Mouse (Mus musculus): ENCODE results near the gene Apoc1.
A peak's percentile ranks its signal among the peaks of the same experiment; 100 is the strongest.

Apoc1 gene

DNA sequence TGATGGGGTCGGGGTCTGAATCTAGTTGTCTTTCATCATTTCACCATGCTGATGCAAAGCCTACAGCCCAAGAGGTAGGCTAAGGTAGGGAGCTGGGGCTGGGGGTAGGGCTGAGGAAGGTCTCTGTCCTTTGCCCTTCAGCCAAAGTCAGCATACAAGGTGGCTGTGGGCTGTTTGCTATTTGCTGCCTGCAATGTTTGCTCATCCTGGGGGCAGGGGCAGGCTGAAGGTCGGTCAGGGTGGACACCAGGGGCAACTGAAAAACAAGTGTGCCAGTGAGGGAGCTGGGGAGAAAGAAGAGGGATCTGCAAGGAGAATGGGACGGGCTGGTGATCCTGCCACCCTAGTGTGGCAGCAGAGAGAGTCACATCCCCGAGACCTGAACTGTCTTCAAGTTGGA is 7.1 kb downstream of the Apoc1 start:
- DNase-seq (ENCODE audit: low read depth, low spot score): no peak

DNA sequence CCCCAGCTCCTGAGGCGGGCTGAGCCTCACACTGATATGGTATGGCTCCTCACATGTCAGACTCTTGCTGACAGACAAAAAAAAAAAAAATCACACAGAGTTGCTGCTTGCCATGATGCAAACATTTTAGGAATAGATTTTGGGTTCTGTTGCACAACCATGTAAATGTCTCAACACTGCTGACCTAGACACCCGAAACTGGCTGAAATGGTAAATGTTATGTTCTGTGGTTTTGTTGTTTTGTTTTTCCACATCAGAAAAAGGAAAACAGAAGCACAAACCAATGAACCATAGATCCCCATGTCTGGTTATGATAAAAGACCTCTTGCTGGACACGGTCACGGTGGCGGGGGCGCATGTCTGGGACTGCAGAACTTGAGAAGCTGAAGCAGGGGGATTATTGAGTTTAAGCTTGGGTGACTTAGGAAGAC is 8.7 kb downstream of the Apoc1 start:
- DNase-seq (ENCODE audit: low read depth, low spot score): no peak

DNA sequence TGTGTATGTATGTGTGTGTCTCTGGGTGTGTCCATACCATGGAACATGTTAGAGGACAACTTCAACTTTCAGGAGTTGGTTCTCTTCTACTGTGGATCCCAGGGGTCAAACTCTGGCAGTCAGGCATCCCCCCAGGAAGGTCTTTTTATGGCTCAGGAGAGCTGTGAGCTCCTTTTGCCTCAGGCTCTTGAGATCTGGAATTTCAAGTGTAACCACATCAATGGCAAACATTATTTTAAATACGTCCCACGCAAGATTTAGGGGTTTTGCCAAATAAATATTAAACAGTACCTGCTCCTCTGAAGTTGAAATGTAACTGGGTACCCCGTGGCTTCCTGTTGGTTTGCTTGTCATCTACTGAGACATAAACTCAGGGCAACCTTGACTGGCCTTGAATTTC is 9.5 kb downstream of the Apoc1 start:
- DNase-seq (ENCODE audit: low read depth, low spot score): no peak

DNA sequence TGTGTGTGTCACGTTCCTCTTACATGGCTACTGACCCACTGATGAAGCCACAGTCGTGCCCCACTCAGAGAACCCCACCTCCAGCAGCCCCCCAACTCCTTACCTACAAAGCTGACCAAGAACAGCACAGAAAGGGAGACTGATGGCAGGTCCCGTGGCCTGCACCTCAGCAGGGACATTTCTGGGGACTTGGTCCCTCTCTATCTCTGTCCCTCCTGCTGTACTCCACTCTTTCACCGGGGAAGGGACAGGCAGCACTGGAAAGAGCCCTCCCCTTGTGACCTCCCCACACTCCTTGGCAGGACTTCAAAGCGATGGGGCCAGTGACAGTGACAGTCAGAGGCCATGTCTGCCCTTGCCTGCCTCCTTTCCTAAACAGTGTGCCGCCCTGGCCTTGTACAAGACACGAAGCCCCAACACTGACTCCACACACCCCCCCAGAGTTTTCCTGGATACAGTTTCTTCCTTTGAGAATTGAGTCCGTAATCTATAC is 11.2 kb downstream of the Apoc1 start, which contains the start of the genes Gm44805 and Apoc4:
Gm44805 (minus strand) TSS at position 222 of the 493 bp plus-strand sequence.
Apoc4 (minus strand) TSS at position 278 of the 493 bp plus-strand sequence.
- no peak for DNase-seq (ENCODE audit: low read depth, low spot score)

DNA sequence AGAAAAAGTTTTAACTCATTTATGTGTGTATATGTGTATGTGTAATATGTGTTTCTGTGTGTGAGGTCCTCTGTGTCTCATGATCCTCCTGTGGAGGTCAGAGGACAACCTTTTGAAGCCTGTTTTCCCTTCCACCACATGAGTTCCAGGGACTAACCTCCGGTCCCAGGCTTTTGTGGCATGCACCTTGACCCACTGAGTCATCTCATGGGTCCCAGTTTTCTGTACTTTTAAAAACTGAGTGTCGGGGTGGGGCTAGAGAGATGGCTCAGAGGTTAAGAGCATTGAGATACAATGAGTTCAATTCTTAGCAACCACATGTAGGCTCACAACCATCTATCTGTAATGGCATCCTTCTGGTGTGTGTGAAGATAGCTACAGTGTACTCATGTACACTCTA is 11.8 kb downstream of the Apoc1 start:
- DNase-seq (ENCODE audit: low read depth, low spot score): no peak

DNA sequence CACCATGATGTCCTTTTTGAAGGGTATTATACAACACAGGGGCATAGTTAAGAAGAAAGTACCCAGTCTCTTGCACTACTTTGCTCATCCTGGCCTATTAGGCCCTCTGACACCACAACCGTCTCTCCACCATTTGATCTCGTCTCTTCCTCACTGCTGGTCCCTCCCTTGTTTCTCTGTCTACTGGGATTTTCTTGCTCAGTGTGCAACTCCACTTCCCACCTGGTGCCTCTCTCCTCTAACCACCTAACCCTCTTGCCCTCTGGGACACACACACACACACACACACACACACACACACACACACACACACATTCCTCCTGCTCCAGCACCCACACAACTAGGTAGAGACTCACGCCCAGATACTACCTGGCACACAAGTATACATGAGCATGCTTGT is 13.6 kb downstream of the Apoc1 start:
- DNase-seq (ENCODE audit: low read depth, low spot score): no peak

DNA sequence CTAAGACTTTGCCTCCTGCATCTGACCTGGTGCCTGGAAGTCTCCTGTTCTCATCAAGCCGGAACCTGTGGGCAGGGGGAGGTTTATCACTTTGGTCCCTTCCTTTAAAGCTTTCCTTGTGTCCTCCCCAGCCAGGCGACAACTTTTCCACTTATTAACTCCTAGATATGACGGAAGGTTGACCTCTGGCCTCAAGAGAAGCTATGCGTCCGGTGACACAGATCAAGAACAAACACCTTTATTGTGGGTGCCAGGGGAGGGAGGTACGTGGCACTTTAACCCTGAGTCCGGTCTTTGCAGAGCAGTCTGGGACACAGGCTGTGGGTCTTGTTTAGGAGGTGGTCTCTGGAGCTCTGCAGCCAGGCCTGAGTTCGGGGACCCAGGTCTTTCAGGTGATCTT is 14.6 kb downstream of the Apoc1 start, which contains the start of gene Apoc2:
Apoc2 (minus strand) TSS at position 70 of the 400 bp plus-strand sequence.
- DNase-seq (ENCODE audit: low read depth, low spot score): no peak

DNA sequence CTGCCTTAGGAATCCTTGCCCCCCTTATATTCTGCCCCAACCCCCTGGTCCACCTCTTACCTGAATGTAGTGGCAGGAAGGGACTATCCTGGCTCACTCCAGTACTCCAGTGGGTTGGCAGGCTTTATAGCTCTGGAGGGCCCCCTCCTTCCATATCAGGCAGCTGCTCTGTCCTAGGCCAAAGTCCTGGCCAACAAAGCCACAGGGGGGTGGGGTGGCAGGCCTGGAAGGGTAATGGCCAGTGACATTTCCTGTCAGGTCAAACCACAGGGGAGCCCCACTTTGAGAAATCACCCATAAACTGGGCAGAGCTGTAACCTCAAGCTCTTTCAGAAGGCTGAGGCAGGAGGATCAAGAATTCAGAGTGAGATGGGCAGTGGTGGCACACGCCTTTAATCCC is 15.8 kb downstream of the Apoc1 start:
- no peak for DNase-seq (ENCODE audit: low read depth, low spot score)

DNA sequence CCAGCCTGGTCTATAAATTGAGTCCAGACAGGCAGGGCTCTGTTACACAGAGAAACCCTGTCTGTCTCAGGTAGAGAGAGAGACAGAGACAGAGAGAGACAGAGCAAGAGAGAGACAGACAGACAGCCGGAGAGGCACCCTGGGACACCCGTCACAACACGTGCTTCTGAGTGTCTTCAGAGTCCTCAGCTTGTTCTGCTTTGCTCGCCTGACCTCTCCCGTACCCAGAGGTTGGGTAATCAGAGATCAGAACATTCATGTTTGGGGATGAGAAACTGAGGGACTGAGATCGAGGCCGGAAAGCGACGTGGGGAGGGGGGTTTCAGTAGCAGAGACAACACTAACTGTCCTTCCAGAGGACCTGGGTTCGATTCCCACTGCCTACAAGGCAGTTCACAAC is 16.6 kb downstream of the Apoc1 start:
- DNase-seq (ENCODE audit: low read depth, low spot score): no peak

DNA sequence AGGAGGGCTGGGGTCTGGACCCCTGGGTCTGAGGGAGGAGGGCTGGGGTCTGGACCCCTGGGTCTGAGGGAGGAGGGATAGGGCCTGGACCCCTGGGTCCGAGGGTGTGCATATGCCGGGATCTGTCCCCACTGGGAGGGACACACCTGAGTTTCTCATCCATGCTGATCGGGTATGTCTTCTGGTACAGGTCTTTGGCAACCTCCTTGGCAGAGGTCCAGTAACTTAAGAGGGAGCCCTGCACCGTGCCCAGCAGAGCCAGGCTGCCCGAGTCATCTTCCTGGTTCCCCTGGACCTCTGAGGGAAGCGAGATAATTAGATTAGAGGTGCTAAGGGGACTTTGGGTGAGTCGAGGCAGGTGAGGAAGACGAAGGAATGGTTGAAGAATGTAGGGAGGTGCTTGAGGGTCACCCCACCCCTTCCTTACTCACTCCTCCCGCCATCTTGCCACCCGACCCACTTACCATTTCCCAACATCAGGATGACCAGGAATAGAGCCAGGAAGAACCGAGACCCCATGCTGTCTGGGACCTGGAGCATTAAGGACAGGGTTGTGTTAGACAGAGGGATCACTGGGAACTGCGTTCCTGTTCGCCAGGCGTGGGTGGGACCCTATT is 19.3 kb downstream of the Apoc1 start:
- no peak for DNase-seq (ENCODE audit: low read depth, low spot score)

DNA sequence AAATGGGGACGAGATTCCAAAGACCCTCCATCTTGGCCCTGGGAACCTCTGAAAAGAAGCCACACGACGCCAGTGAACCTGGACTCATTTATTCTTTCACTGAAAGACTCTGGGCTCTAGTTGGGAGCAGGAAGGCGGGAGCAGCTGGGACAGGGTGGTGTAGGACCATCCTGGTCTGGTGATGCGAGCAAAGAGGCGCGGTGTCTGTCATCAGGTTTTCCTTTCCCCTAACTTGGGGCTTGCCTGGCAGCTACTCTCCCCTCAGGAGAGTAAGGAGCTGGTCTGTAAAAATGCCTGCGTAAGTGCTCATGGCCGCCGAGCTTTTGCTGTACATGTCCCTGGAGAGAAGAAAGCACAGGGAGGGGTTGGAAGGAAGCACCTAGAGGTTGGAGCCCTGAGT is 20.9 kb downstream of the Apoc1 start:
- no peak for DNase-seq (ENCODE audit: low read depth, low spot score)

DNA sequence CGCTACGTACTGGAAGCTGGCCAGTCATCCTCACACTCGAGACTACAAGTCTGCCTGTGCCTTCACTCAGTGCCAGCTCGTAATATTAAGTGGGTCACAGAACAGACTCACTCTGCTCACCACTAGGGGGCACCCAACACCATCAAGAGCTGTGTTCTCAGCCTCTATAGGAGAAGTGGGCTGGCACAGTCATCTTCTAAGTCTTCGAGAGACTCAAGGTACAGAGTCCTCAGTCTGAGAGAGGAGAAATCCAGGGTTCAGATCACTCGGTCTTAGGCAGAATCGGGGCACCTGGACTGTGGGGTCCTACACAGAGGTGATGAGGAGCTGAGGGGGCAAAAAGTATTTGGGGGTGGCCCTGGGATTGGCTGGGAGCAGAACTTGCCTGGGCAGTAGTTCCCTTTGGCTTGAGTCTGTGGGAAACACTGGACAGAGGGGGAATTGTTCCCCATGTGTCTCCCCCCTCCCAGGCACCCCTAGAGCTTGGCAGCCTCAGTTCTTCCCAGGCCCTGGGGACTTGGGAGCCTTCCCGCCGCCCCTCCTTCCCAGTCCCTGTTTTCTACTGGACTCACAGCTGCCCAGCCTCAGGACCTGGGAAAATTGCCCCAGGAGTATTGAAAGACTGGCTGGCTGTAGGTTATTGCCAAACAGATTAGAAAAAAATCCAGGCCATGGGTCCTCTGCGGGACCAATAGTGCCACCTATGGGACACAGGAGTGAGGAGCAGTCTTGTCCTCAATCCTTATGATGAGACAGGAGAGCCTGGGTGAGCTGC is 23.3 kb downstream of the Apoc1 start:
- DNase-seq (ENCODE audit: low read depth, low spot score): peak; percentile 95

DNA sequence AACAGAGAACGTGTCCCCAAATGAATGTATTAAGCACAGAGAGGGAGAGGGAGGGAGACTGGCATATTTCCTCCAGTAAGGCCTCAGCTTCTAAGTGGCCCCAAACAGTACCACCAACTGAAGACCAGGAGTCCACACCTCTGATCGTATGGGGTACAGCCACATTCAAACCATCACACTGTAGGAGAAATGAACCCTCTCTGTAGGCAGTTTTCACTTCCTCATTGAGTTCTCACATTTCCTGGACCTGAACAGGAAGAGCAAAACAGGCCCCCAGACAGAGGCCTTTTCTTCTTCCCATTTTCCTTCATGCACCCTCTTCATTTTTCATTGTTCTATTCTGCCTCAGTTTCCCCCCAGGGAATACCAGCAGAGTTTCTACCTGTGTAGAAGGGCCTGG is 25.0 kb downstream of the Apoc1 start:
- no peak for DNase-seq (ENCODE audit: low read depth, low spot score)

DNA sequence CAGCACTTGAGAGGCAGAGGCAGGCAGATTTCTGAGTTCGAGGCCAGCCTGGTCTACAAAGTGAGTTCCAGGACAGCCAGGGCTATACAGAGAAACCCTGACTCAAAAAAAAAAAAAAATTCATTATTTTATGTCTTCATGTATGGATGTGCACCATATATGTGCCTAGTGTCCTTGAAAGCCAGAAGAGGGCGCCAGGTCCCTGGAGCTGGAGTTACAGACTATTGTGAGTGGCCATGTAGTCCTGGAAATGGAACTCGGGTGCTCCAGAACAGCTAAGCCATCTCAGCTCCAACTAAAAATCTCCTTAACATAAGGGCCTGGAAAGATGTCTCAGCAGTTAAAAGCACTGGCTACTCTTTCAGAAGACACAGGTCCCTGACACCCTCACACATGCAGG is 25.7 kb downstream of the Apoc1 start:
- DNase-seq (ENCODE audit: low read depth, low spot score): peak; percentile 72

DNA sequence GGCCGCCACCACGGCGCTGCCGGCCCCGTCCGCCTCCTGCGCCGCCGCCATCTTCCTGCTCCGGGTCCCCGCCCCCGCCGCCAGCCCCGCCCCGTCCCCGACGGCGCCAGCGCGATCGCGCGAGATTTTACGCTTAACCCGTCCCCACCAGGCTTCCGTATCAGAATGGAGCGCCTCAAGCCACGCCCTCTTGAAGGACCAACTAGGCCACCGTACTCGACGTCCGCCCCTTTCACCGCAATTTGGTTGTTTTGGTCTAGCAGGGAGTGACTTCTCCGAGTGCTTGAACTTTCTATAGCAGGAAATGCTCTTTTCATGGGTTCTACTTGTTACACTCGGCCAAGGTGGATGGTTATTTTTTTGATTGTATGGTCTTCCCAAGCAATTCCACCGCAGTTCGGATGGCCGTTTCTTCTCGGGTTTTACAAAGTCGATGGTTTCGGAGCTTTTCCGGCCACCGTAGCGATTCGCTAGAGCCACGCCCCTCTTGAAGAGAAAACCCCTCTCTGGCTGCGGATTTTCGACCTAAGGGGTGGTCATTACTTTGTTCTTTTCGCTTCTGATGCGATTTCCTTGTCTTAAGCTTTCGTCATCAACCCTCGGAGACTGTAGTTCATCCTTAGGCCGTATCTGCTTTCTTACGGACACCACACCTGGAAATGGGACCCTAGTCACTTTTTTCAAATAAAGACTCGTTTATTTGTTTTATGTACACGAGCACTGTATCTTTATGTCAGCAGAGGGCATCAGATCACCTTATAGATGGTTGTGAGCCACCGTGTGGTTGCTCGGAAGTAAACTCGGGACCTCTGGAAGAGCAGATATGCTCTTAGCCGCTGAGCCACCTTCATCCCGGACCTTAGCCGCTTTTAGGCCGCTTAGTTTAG is 27.3 kb downstream of the Apoc1 start, which contains the start of gene Clptm1:
Clptm1 (minus strand) TSS at position 79 of the 887 bp plus-strand sequence.
- peak; percentile 99 for DNase-seq (ENCODE audit: low read depth, low spot score)

DNA sequence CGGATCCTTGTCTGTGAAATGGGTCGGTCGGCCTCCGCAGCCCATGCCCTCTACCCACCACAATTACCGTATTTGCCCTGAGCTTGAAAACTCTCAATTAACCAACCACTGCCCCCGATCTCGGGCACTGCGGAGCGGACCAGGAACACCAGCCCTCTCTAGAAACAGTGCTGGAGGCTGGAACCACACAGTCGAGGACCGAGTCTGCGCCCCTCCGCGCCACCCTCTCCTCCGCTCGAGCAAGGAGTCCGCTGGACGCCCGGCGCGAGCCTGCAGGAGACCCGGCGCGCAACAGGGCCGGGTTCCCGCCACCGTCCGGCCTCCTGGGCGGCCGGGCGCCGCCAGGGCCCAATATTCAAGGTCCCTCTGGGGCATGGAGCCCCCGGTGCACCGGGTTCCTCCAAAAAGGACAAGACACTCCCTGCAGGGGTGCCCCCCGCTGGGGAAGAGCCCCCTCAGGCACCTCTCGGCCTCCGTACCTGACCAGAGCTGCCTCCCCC is 28.0 kb downstream of the Apoc1 start:
- no peak for DNase-seq (ENCODE audit: low read depth, low spot score)

DNA sequence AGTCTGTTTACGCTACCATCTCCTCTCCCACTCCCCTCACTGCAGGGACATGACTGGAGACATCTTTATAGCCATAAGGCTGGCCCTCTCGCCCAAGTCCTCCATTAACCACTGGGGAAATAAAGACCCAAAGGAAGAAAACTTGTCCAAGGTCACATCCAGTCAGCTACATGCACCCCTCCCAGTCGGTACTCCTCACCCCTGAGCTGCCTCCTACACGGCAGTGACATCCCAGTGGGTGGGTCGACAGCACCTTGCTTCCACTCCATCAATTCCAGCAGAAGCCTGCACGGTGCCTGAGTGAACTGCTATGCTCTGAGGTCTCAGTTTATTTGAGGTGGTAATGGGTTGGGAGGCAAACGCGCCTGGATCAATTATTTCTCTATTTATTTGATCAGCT is 28.5 kb downstream of the Apoc1 start:
- peak; percentile 23 for DNase-seq (ENCODE audit: low read depth, low spot score)

DNA sequence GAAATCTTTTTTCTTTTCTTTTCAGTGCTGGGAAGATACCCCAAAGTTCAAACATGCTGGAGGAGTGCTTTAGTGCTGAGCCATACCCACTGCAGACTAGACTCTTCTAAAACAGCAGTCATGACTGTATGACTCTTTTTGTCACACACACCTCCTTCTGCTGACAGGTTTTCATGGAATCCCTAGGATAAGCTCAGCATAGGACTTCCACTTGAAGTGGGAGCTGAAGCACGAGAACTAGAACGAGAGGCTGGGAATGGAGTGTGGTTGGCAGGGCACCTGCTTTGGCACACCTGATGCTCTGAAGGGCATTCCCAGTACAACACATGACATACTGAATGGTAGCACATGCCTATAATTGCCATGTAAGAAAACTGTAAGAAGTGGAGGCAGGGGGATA is 39.8 kb downstream of the Apoc1 start:
- DNase-seq (ENCODE audit: low read depth, low spot score): no peak

DNA sequence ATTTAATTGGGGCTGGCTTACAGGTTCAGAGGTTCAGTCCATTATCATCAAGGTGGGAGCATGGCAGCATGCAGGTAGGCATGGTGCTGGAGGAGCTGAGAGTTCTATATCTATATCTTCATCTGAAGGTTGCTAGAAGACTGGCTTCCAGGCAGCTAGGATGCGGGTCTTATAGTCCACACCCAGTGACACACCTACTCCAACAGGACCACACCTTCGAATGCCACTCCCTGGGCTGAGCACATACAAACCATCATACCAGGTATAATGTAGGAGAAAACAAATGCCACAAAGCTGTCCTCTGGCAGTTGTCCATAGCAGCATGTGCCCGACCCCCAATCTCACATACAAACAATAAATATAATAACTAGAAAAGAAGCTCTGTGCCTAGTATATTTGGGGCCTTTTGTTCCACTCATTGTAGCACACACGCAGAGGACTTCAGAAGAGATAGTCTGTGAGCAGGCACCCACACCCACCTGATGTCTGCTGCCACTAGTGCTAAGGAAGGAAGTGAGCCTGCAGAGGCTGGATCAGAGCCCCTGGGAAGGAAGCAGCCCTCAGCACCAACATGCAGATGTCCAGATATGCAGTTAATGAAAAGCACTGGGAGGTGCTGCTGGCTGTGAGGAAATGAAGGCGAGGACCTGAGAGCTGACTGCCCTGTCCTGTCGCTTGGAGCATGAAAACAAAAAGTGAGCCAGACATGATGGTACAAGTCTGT is 41.2 kb downstream of the Apoc1 start:
- DNase-seq (ENCODE audit: low read depth, low spot score): no peak

DNA sequence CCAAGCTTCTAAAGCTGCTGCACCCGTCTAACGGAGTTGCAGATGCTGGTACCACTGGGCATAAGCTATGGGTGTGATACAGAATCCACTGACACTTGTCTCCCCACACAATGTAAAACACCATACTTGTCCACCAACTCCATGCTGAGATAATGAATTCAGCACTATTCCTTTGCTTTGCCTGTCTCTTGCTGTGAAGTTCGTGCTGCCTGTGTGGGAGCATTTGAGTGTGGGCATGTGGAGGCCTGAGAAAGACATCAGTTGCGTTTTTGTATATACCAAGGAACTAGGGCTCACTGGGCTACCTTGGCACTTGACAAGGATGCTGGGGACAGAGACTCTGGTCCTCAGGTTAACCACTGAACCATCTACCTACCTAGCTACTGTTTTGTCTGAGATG is 51.2 kb downstream of the Apoc1 start:
- DNase-seq (ENCODE audit: low read depth, low spot score): no peak

Measured in R1 (cell line).